In genomic region chr2:127204932-127205331, GRCm38 (mm10) we compare ENCODE assay signal across 8 mouse cellular contexts. TPM values are rescaled to one million over a fixed set of nuclear protein-coding genes. Genes with fewer than 3 reads are reported as not detected.
A peak's percentile ranks its signal among the peaks of the same experiment; 100 is the strongest.
DNase-seq lines count a peak whose midpoint lies in the region; ATAC-seq and TF ChIP-seq lines count a peak whose summit lies in the region.
"Had no signal": no experiment of that assay in that cellular context is flagged by ENCODE, and none has a peak within 500 bp of the region (broad histone marks: within the 10 kb centered on the region; RNA-seq: fewer than 3 reads in every experiment).

No protein-coding gene starts in this region.

- H3K4me3 ChIP-seq in midbrain, embryonic 11.5 days (ENCODE audit: low read depth, low read length): no peak overlapping the region
- no peak overlapping the region for H3K4me3 ChIP-seq in midbrain, embryonic 16.5 days (ENCODE audit: low read depth, low read length)
- no peak overlapping the region for H3K4me3 ChIP-seq in liver, embryonic 14.5 days (ENCODE audit: insufficient read depth in 1 of 2, low read depth in 2 of 2, low read length in 2 of 2)
- H3K4me3 ChIP-seq: heart, embryonic 15.5 days had no signal

- H3K27ac ChIP-seq in midbrain, embryonic 11.5 days (ENCODE audit: low read depth, low read length): no peak overlapping the region
- no peak overlapping the region for H3K27ac ChIP-seq in midbrain, embryonic 16.5 days (ENCODE audit: low read length)
- H3K27ac ChIP-seq in liver, embryonic 14.5 days: no peak overlapping the region
- H3K27ac ChIP-seq: heart, embryonic 15.5 days had no signal

- no peak for TF ChIP-seq EP300 in liver, embryonic 14.5 days (IDR thresholded peaks at IDR 0.05; ENCODE audit: low read depth)

- TF ChIP-seq CTCF in liver, embryonic 14.5 days (IDR thresholded peaks at IDR 0.05; ENCODE audit: low read depth): peak; percentile 81

- WGBS in midbrain, embryonic 11.5 days: 33% methylated on average over 3 of the region's 3 CpGs
- 33% methylated on average over 3 of the region's 3 CpGs for WGBS in midbrain, embryonic 16.5 days
- WGBS in liver, embryonic 14.5 days (ENCODE audit: insufficient replicate concordance): 19% methylated on average over 3 of the region's 3 CpGs

- no peaks in the 10 kb centered on the region for H3K27me3 ChIP-seq in midbrain, embryonic 11.5 days (ENCODE audit: control insufficient read depth, insufficient read depth, low read length)
- no peaks in the 10 kb centered on the region for H3K27me3 ChIP-seq in midbrain, embryonic 16.5 days (ENCODE audit: control insufficient read depth, insufficient read depth, low read depth, low read length)
- no peaks in the 10 kb centered on the region for H3K27me3 ChIP-seq in liver, embryonic 14.5 days (ENCODE audit: control insufficient read depth, insufficient read depth, low read length)
- H3K27me3 ChIP-seq: heart, embryonic 15.5 days had no signal

- H3K9me3 ChIP-seq in midbrain, embryonic 11.5 days (ENCODE audit: control insufficient read depth, low read length): no peaks in the 10 kb centered on the region
- H3K9me3 ChIP-seq in midbrain, embryonic 16.5 days (replicated peaks; ENCODE audit: control insufficient read depth, low read length, poor library complexity, severe bottlenecking): no peaks in the 10 kb centered on the region
- no peaks in the 10 kb centered on the region for H3K9me3 ChIP-seq in liver, embryonic 14.5 days (ENCODE audit: control insufficient read depth, low read length)
- H3K9me3 ChIP-seq: heart, embryonic 15.5 days had no signal

- peaks cover 6% of the 10 kb centered on the region for H3K4me1 ChIP-seq in midbrain, embryonic 11.5 days (ENCODE audit: control insufficient read depth, insufficient read depth, low read length)
- peaks cover 12% of the 10 kb centered on the region for H3K4me1 ChIP-seq in midbrain, embryonic 16.5 days (ENCODE audit: control insufficient read depth, insufficient read depth, low read length)
- H3K4me1 ChIP-seq in liver, embryonic 14.5 days (replicated peaks; ENCODE audit: control insufficient read depth in 2 of 2, insufficient read depth in 2 of 2, low read length in 1 of 2): peaks cover 7 to 12% of the 10 kb centered on the region in 2 experiments; a peak in 3 of 4 replicates

- DNase-seq in midbrain, embryonic 11.5 days (ENCODE audit: low spot score, missing footprints): peak; percentile 96
- DNase-seq in T-cell, adult 2 months (ENCODE audit: low spot score): peak; percentile 62
- DNase-seq in cerebellum, postnatal 36 days: peak; percentile 60 to 66
- DNase-seq in induced T-regulatory cell, adult 2 months (ENCODE audit: low read depth): peak; percentile 87
- peak; percentile 37 to 52 (median 39) for DNase-seq in liver, embryonic 14.5 days (ENCODE audit: low read depth in 3 of 3, low spot score in 3 of 3)
- peak; percentile 13 to 18 for DNase-seq in right cerebral cortex, postnatal 36 days (ENCODE audit: low spot score in 2 of 2)

- no peak for ATAC-seq in midbrain, embryonic 11.5 days (ENCODE audit: low FRiP score)
- no peak for ATAC-seq in midbrain, embryonic 16.5 days
- ATAC-seq in liver, embryonic 14.5 days (ENCODE audit: insufficient read depth): no peak

- no peak overlapping the region for H3K4me2 ChIP-seq in midbrain, embryonic 11.5 days
- no peak overlapping the region for H3K4me2 ChIP-seq in midbrain, embryonic 16.5 days (ENCODE audit: low read length)
- no peak overlapping the region for H3K4me2 ChIP-seq in liver, embryonic 14.5 days (ENCODE audit: low read depth)
- H3K4me2 ChIP-seq: heart, embryonic 15.5 days had no signal

- H3K9ac ChIP-seq in midbrain, embryonic 11.5 days (ENCODE audit: low read length): no peak overlapping the region
- no peak overlapping the region for H3K9ac ChIP-seq in midbrain, embryonic 16.5 days (ENCODE audit: low read depth, low read length)
- H3K9ac ChIP-seq in liver, embryonic 14.5 days (replicated peaks): no peak overlapping the region
- H3K9ac ChIP-seq: heart, embryonic 15.5 days had no signal

- H3K36me3 ChIP-seq in midbrain, embryonic 11.5 days (ENCODE audit: control insufficient read depth, insufficient read depth, low read length): no peaks in the 10 kb centered on the region
- H3K36me3 ChIP-seq in midbrain, embryonic 16.5 days (ENCODE audit: control insufficient read depth, insufficient read depth, low read length): 0 out of 2 replicates have a peak, but pooled peaks cover 3% of the 10 kb centered on the region
- peaks cover 2% of the 10 kb centered on the region for H3K36me3 ChIP-seq in liver, embryonic 14.5 days (replicated peaks; ENCODE audit: control insufficient read depth, insufficient read depth, low read depth)

RNA-seq across cellular contexts. Expression of gene 1810024B03Rik, which starts 3.1 kb away (rescaled TPM):
- polyA plus RNA-seq in midbrain, embryonic 11.5 days (2014; fragmentation: Nextera tagmentation; extraction: Ambion mirVana): 3.2 and 3.5 TPM in 2 replicates
- polyA plus RNA-seq in midbrain, embryonic 16.5 days (2015; fragmentation: Nextera tagmentation; extraction: Ambion mirVana): 0.76 and 0.80 TPM in 2 replicates
- polyA plus RNA-seq in liver, embryonic 14.5 days (2012; rRNA removed): 0.23 and 0.57 TPM in 2 replicates
- polyA plus RNA-seq in liver, embryonic 14.5 days (2014; fragmentation: Nextera tagmentation; extraction: Ambion mirVana): 0.81 and 0.96 TPM in 2 replicates

RNA-seq across cellular contexts. Expression of gene Snrnp200, which starts 3.3 kb away (rescaled TPM):
- 99.9 and 100 TPM in 2 replicates for polyA plus RNA-seq in midbrain, embryonic 11.5 days (2014; fragmentation: Nextera tagmentation; extraction: Ambion mirVana)
- polyA plus RNA-seq in midbrain, embryonic 16.5 days (2015; fragmentation: Nextera tagmentation; extraction: Ambion mirVana): 52.1 and 55.5 TPM in 2 replicates
- 18.2 and 27.5 TPM in 2 replicates for polyA plus RNA-seq in liver, embryonic 14.5 days (2012; rRNA removed)
- polyA plus RNA-seq in liver, embryonic 14.5 days (2014; fragmentation: Nextera tagmentation; extraction: Ambion mirVana): 28.1 and 33.3 TPM in 2 replicates

RNA-seq across cellular contexts. Expression of gene Ciao1, which starts 42.7 kb away (rescaled TPM):
- polyA plus RNA-seq in midbrain, embryonic 11.5 days (2014; fragmentation: Nextera tagmentation; extraction: Ambion mirVana): 56.6 and 60.3 TPM in 2 replicates
- polyA plus RNA-seq in midbrain, embryonic 16.5 days (2015; fragmentation: Nextera tagmentation; extraction: Ambion mirVana): 60.5 and 61.1 TPM in 2 replicates
- polyA plus RNA-seq in liver, embryonic 14.5 days (2012; rRNA removed): 23.2 and 29.1 TPM in 2 replicates
- polyA plus RNA-seq in liver, embryonic 14.5 days (2014; fragmentation: Nextera tagmentation; extraction: Ambion mirVana): 38.3 and 42.3 TPM in 2 replicates

RNA-seq across cellular contexts. Expression of gene Tmem127, which starts 42.8 kb away (rescaled TPM):
- polyA plus RNA-seq in midbrain, embryonic 11.5 days (2014; fragmentation: Nextera tagmentation; extraction: Ambion mirVana): 24.6 and 26.4 TPM in 2 replicates
- 52.7 and 54.8 TPM in 2 replicates for polyA plus RNA-seq in midbrain, embryonic 16.5 days (2015; fragmentation: Nextera tagmentation; extraction: Ambion mirVana)
- polyA plus RNA-seq in liver, embryonic 14.5 days (2012; rRNA removed): 8.4 and 11.7 TPM in 2 replicates
- 7.4 and 9.2 TPM in 2 replicates for polyA plus RNA-seq in liver, embryonic 14.5 days (2014; fragmentation: Nextera tagmentation; extraction: Ambion mirVana)

Comparison
In these comparisons a context has a peak if more than half of its experiments do, and no peak if none do; other contexts are left out.
1. DNase-seq: peak in every context shown above with its lines; median percentile 96 in midbrain, embryonic 11.5 days; 87 in induced T-regulatory cell, adult 2 months; 63 in cerebellum, postnatal 36 days; 62 in T-cell, adult 2 months; 39 in liver, embryonic 14.5 days; 16 in right cerebral cortex, postnatal 36 days.